Mouse (Mus musculus): ENCODE data around the gene Wnt5b.

DNA sequence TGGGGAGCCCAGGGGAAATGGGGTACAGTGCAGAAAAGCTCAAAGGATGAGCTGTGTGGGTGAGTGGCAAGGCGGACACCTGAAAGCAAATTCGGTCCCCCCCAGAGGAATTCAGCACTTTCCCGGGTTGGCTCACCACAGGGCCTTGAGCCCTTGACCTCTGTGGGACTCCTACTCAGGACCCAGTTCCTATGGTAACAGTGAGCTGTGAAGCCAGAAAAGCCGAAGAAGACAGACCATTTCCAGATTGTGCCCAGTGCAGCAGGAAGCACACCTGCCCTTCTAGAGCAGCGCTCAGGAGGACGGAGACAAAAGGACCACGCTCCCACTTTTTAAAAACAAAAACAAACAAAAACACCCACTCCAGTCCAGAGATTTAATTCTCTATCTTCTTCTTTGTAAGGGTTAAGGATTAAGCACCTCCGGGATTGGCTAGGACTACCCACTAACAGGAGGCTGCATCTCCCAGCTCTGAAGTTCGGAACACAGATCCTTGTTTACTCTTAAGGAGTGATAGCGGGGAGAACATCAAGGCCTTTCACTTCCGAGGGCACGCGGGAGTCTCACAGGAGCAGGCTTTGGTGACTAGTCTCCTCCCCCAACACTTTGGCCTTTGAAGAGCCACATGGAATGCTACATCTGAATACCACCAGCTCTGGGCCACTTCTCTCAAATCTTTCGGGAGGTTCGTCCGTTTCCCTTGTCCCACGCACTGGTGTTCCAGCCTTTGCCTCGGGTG lies 95.7 kb downstream of the Wnt5b start:
- TF ChIP-seq CTCF (IDR thresholded peaks at IDR 0.05; ENCODE audit: insufficient read depth, low read depth, low read length) (no peak), POLR2A (IDR thresholded peaks at IDR 0.05; ENCODE audit: insufficient read depth, low read depth, low read length) (no peak)
